Mouse (Mus musculus) liver, embryonic 12.5 days (tissue): ENCODE measurements at regions not wholly inside any gene's neighbourhood (a gene's known extent, or its start where the extent isn't known, plus 50 kb on each side); places are given as distances from the start of the nearest gene placed in this dataset.
"Not testable (repeated sequence)": the region's sequence is repeated elsewhere in the genome, so short reads cannot be mapped to it uniquely, and the experiment has no call there.

Experiments used
- ATAC-seq: fragments of 200-750 bp; cut with Nextera tagmentation; 2 replicates; pipeline ENCODE4 v1.8.0; 2017; ENCODE audit warnings: moderate number of reproducible peaks, mild to moderate bottlenecking, moderate library complexity
- H3K27ac ChIP-seq: fragments of 300-500 bp; sonication (generic); 2 replicates; pipeline ENCODE4 v1.5.1; 2016; ENCODE audit warnings: mild to moderate bottlenecking
- H3K27me3 ChIP-seq: fragments of 300-500 bp; sonication (generic); replicated peaks from 2 replicates; pipeline ENCODE4 v1.6.1; 2016; ENCODE audit warnings: mild to moderate bottlenecking, moderate library complexity
- H3K36me3 ChIP-seq: fragments of 300-500 bp; sonication (generic); 2 replicates; pipeline ENCODE4 v1.6.1; 2016; ENCODE audit warnings: mild to moderate bottlenecking, moderate library complexity
- H3K4me1 ChIP-seq: fragments of 300-500 bp; sonication (generic); 2 replicates; pipeline ENCODE4 v1.6.1; 2016
- H3K4me2 ChIP-seq: fragments of 300-500 bp; sonication (generic); 2 replicates; pipeline ENCODE4 v1.6.1; 2016; ENCODE audit warnings: mild to moderate bottlenecking, moderate library complexity
- H3K4me3 ChIP-seq: fragments of 300-500 bp; sonication (generic); 2 replicates; pipeline ENCODE4 v1.5.1; 2016; ENCODE audit warnings: mild to moderate bottlenecking, moderate library complexity
- H3K9ac ChIP-seq: fragments of 300-500 bp; sonication (generic); 2 replicates; pipeline ENCODE4 v1.6.1; 2016; ENCODE audit warnings: mild to moderate bottlenecking, moderate library complexity
- H3K9me3 ChIP-seq: fragments of 300-500 bp; sonication (generic); replicated peaks from 2 replicates; pipeline ENCODE4 v1.6.1; 2016; ENCODE audit warnings: mild to moderate bottlenecking, moderate library complexity
- WGBS: fragments of 180-500 bp; shearing (Covaris S2); methylation state at CpG from one replicate; pipeline ENCODE4 v1.1.7; 2016; ENCODE audit not compliant: insufficient replicate concordance; 5-methylcytosine and 5-hydroxymethylcytosine counted together

DNA sequence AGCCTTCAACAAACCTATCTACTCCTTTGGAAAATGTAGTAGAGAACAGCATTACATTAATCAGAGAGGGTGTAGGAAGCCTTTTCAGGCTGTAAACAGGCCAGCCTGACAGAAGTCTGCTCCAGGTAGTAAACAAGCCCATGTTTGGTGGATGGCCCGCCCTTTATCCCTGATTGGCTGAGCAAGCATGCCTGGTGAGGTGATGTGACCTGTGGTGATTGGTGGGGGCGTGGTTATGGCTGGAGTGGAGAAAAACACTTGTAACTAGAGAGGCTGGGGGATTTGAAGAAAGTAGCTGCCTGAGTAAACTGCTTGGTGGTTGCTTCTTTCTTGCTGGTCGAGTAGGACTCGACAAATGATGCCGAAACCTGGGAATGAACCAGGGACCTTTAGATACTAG is 621.3 kb upstream of the Dsel start:
- not testable (repeated sequence) for H3K9ac ChIP-seq, H3K36me3 ChIP-seq, H3K4me2 ChIP-seq, H3K27me3 ChIP-seq, ATAC-seq, H3K4me3 ChIP-seq, H3K4me1 ChIP-seq, H3K27ac ChIP-seq, H3K9me3 ChIP-seq
- 62% methylated on average over 5 of the region's 5 CpGs for WGBS

DNA sequence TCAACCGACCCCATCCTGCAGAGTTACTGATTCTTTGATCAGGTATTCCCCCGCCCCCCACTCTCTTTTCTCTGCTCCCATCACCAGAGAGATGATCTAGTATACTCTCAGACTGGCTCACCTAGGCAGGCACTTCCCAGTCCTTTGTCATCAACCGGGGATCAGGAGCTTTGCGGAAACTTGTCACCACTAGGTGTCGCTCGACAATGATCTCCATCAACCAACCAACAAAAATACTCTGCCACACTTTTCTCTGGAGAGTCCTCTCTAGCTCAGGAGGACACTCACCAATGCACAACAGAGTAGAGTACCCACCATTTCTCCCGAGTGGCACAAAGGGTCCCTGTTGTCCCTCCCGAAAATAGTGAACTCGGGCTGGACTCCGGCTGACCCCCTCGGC is 591.3 kb upstream of the Dsel start:
- Histone ChIP-seq H3K27me3 (no peaks in the 10 kb centered on the region), H3K4me1 (no peaks in the 10 kb centered on the region), H3K4me2 (no peak overlapping the region), H3K4me3 (no peak overlapping the region), H3K9me3 (no peaks in the 10 kb centered on the region), H3K9ac (no peak overlapping the region), H3K36me3 (no peaks in the 10 kb centered on the region), H3K27ac (no peak overlapping the region)
- WGBS = 38% methylated on average over 11 of the region's 11 CpGs
- ATAC-seq = no peak

DNA sequence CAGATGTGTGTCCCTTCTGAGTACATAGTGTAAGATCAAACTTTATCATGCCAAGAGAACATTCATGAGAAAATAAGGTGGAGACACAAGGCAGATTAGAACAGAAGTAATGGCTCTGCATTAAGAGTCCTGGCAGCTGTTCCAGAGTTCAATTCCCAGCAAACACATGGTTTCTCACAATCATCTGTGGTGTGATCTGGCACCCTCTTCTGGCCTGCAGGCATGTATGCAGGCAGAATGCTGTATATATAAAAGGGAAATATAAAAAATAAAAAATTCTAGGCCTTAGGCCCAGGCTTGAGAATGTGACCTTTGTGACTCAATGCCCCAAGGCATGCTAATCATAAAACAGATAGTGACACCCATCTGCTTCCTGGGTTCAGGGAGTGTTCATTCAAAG is 587.7 kb upstream of the Dsel start:
- Histone ChIP-seq H3K9ac (no peak overlapping the region), H3K4me1 (no peaks in the 10 kb centered on the region), H3K4me3 (no peak overlapping the region), H3K36me3 (no peaks in the 10 kb centered on the region), H3K9me3 (no peaks in the 10 kb centered on the region), H3K4me2 (no peak overlapping the region), H3K27ac (no peak overlapping the region), H3K27me3 (no peaks in the 10 kb centered on the region)
- no peak for ATAC-seq

DNA sequence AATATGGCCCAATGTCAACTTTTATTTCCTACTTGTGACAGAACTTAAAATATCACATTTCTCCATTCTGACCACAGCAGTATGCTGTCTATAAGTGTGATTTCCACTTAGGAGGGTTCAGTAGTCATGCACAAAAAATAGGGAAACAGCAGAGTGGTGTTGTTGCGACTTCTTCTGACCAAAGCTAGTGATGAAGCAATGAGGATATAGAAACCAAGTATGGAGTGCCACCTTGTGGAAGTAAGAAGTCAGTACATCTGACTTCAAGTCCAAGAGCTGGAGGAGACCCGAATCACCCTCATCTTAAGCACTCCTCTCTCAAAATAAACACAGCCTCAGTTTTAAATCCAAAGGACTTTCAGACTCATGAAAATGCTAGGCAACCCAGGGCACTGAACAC is 586.9 kb upstream of the Dsel start:
- no peak for ATAC-seq
- Histone ChIP-seq H3K4me3 (no peak overlapping the region), H3K27me3 (no peaks in the 10 kb centered on the region), H3K9me3 (no peaks in the 10 kb centered on the region), H3K36me3 (no peaks in the 10 kb centered on the region), H3K4me1 (no peaks in the 10 kb centered on the region), H3K9ac (no peak overlapping the region), H3K4me2 (no peak overlapping the region), H3K27ac (no peak overlapping the region)
- WGBS = 21% methylated on average over 2 of the region's 2 CpGs

DNA sequence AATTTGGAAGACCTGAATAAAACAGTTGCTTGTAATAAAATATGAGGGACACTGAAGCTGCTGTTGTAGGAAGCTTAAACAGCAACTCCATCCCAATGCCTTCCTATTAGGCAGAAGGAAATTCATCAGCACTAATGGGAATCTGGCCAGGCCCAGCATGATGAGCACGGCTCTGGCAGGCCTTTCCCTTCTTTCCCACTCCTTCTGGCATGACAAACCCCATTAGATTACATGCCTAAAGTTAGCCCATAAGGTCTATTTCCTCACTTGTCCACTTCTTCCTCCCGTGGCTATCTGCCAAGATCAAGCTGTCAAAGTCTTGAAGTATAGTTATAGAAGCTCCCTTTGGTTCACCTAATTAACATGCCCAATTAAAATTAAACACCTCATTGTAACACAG is 574.4 kb upstream of the Dsel start:
- H3K27me3 ChIP-seq = no peaks in the 10 kb centered on the region
- ATAC-seq = no peak
- no peaks in the 10 kb centered on the region for H3K9me3 ChIP-seq
- no peak overlapping the region for H3K4me2 ChIP-seq
- H3K27ac ChIP-seq = no peak overlapping the region
- H3K36me3 ChIP-seq = no peaks in the 10 kb centered on the region
- H3K9ac ChIP-seq = no peak overlapping the region
- 50% methylated on average over 2 of the region's 2 CpGs for WGBS
- no peak overlapping the region for H3K4me3 ChIP-seq
- no peaks in the 10 kb centered on the region for H3K4me1 ChIP-seq

DNA sequence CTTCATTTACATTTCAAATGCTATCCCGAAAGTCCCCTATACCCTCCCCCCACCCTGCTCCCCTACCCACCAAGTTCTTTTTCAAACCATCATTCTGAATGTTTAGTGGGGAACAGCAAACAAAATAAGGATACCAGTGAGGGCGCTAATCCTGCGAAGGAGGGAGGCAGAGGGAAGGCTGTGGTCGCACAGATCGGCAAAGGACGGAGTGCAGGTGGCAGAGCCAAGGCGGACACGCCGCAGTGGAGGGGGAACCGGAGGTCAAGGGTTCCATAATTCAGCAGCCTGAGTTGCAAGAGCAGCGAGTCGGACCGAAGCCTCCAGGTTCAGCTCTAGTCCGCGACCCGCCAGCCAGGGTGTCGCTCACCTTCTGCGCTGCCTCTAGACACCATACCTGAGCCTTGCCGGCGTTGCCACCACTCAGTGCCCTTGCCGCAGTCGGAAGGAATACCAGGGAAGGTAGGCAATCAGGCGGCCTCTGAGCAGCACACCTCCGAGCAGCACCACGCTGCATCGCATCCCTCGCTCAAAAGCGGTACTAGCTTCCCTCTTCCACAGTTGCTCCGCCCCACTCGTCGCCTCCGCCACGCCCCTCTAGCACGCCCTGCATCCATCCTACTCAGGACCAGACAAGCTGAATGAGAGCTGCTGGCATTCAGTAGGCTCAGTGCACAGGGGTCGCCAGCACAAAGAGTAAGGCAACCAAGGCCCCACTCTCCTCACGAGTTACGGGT is 551.8 kb upstream of the Dsel start:
- Histone ChIP-seq H3K4me1 (no peaks in the 10 kb centered on the region), H3K4me2 (peak overlapping the region; percentile 34), H3K36me3 (no peaks in the 10 kb centered on the region), H3K4me3 (no peak overlapping the region), H3K9ac (no peak overlapping the region), H3K9me3 (no peaks in the 10 kb centered on the region), H3K27ac (no peak overlapping the region), H3K27me3 (peaks cover 8% of the 10 kb centered on the region)
- 6% methylated on average over 37 of the region's 37 CpGs for WGBS
- ATAC-seq = no peak

DNA sequence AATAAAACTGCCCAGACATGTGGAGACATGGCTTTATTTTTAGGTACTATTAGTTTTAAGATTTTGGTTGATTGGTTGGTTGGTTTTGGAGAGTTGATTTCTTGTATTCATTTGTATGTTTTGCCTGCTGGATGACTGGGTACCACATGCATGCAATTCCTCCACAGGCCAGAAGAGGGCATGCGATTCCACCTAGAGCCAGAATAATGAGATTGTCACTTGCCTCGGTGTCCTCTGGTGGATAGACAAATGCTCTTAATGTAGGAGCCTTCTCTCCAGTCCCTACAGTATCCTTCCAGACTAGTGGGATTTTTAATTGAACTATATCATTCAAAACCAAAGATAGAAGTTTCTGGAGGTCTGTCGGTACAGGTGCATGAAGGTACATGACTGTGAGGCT is 524.1 kb upstream of the Dsel start:
- Histone ChIP-seq H3K9me3 (no peaks in the 10 kb centered on the region), H3K4me1 (no peaks in the 10 kb centered on the region), H3K36me3 (no peaks in the 10 kb centered on the region), H3K27ac (no peak overlapping the region), H3K27me3 (no peaks in the 10 kb centered on the region), H3K4me2 (no peak overlapping the region), H3K9ac (no peak overlapping the region), H3K4me3 (no peak overlapping the region)
- WGBS = 30% methylated on average over 3 of the region's 3 CpGs
- ATAC-seq = no peak

DNA sequence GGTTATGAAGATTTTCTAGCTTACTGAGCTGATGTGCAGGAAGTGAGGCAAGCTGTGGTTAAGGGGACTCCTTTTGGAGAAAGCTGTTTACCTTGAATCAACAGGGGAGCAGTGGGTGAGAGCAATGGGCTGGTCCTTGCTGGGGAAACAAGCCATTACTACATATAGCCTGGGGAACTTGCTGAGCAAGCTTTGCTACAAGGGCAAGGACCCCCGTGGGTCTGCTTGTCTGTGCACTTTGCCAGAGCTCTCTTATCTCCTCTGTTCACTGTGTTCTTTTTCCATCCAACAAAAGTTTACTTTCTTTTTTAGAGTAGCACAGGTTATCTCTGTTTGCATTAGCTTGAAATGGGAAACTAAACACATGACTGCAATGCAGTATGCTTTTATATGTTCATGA is 519.3 kb upstream of the Dsel start:
- no peak for ATAC-seq
- H3K9me3 ChIP-seq = no peaks in the 10 kb centered on the region
- 16% methylated on average over 1 of the region's 1 CpGs for WGBS
- no peak overlapping the region for H3K4me3 ChIP-seq
- H3K9ac ChIP-seq = no peak overlapping the region
- H3K27me3 ChIP-seq = no peaks in the 10 kb centered on the region
- no peaks in the 10 kb centered on the region for H3K4me1 ChIP-seq
- no peak overlapping the region for H3K4me2 ChIP-seq
- H3K36me3 ChIP-seq = no peaks in the 10 kb centered on the region
- no peak overlapping the region for H3K27ac ChIP-seq

DNA sequence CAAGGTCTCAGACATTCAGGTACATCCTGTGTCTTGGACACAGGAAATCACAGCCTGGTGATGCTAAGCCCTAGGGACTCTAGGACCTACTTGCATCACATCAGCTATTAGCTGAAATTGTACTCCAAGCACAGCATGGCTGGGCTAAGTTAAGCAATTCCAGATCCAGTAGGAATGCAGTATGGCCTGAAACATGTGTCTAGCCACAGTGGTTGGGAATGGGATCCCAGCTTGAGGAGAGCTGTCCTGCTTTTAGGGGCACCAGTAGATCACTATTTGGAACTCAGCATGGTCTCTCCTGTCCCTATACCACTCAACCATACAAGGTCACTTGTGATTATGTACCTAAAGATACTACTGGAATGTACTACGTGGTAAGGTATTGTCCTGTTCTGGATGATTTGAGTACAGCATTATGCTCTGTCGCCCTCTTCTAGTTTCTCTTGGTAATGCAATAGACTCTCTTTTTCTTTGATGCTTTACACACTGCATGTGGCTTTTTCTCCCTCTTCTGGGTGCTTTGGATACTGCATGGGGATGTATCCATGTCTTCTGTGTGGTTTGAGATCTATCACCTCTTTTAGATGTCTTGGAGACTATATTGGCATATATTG is 515.0 kb upstream of the Dsel start:
- no peak overlapping the region for H3K9ac ChIP-seq
- H3K4me3 ChIP-seq = no peak overlapping the region
- no peak overlapping the region for H3K27ac ChIP-seq
- H3K4me1 ChIP-seq = no peaks in the 10 kb centered on the region
- 25% methylated on average over 2 of the region's 2 CpGs for WGBS
- no peak for ATAC-seq
- no peaks in the 10 kb centered on the region for H3K27me3 ChIP-seq
- no peaks in the 10 kb centered on the region for H3K9me3 ChIP-seq
- H3K36me3 ChIP-seq = no peaks in the 10 kb centered on the region
- no peak overlapping the region for H3K4me2 ChIP-seq

DNA sequence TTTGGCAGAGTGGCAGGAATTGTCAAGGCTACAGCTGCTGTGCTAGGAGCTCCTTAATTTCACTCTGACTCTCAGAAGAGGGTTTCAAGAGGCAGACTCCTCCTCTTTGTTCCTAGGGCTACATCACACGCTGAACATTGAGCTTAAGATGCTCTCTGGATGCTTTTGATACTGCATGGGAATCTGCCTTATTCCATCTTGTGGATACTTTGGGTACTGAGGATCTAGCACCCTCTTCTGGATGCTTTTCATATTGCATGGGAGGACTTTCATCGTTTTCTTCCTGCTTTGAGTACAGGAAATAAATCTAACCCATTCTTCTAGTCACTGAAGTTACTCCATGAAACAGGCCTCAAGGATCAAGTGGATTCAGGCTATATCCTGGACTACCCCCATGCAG is 513.9 kb upstream of the Dsel start:
- no peak overlapping the region for H3K4me3 ChIP-seq
- no peaks in the 10 kb centered on the region for H3K4me1 ChIP-seq
- H3K4me2 ChIP-seq = no peak overlapping the region
- H3K36me3 ChIP-seq = no peaks in the 10 kb centered on the region
- WGBS = 10% methylated on average over 2 of the region's 2 CpGs
- no peak overlapping the region for H3K9ac ChIP-seq
- H3K27me3 ChIP-seq = no peaks in the 10 kb centered on the region
- no peak overlapping the region for H3K27ac ChIP-seq
- ATAC-seq = no peak
- no peaks in the 10 kb centered on the region for H3K9me3 ChIP-seq

DNA sequence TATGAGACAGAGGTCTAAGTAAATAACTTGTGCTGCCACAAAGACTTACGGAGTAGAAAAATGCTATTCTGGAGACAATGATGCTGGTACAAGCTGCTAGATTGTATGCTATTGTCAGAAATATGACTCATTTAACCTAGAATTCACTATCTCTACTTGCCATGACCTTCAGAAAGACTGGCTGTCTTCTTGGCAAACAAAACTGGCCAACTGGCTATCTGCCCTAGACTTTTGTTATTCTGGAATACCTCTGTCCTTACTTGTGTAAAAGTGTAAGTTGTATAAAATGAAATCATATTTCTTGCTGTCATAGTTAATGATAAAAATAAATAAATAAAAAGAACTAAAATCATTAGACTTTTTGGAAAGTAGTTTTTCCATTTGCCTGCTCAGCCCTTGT is 491.1 kb upstream of the Dsel start:
- H3K36me3 ChIP-seq = no peaks in the 10 kb centered on the region
- H3K27ac ChIP-seq = no peak overlapping the region
- no peaks in the 10 kb centered on the region for H3K4me1 ChIP-seq
- 86% methylated on average over 1 of the region's 1 CpGs for WGBS
- no peak overlapping the region for H3K9ac ChIP-seq
- H3K9me3 ChIP-seq = no peaks in the 10 kb centered on the region
- no peak for ATAC-seq
- no peak overlapping the region for H3K4me2 ChIP-seq
- no peaks in the 10 kb centered on the region for H3K27me3 ChIP-seq
- H3K4me3 ChIP-seq = no peak overlapping the region
